Mouse (Mus musculus): ENCODE data around the gene Zmat5. TPM values are rescaled to one million over a fixed set of nuclear protein-coding genes. Genes with fewer than 3 reads are reported as not detected.

The Zmat5 gene
- polyA plus RNA-seq, 1 experiment from 2014 or later: 62.8 TPM

- no peaks in the 10 kb centered on the region for H3K36me3 ChIP-seq
- peaks cover 41% of the 10 kb centered on the region for H3K27me3 ChIP-seq (replicated peaks)
Measured at GRCm38 (mm10) chr11:4740785-4741184, 36.3 kb downstream of the Zmat5 start.

GRCm38 (mm10) chr11:4744691-4745090, 40.2 kb downstream of the Zmat5 start:
- H3K9ac ChIP-seq: no peak overlapping the region
- ATAC-seq (ENCODE audit: insufficient read depth, low FRiP score, low read depth): peak; percentile 7; the same call in 1 of the 2 replicates
- no peak overlapping the region for H3K4me2 ChIP-seq
- H3K27me3 ChIP-seq (replicated peaks): peaks cover 80% of the 10 kb centered on the region
- no peaks in the 10 kb centered on the region for H3K9me3 ChIP-seq
- H3K36me3 ChIP-seq: no peaks in the 10 kb centered on the region
- 63% methylated on average over 6 of the region's 6 CpGs for WGBS
- no peak overlapping the region for H3K4me3 ChIP-seq (replicated peaks)
- H3K27ac ChIP-seq: no peak overlapping the region
- H3K4me1 ChIP-seq: peaks cover 20% of the 10 kb centered on the region

More at GRCm38 (mm10) chr11:4740785-4741184, 36.3 kb downstream of the Zmat5 start:
- Histone ChIP-seq H3K4me2 (no peak overlapping the region), H3K4me3 (replicated peaks) (no peak overlapping the region), H3K27ac (no peak overlapping the region), H3K9ac (no peak overlapping the region), H3K9me3 (no peaks in the 10 kb centered on the region), H3K4me1 (peaks cover 5% of the 10 kb centered on the region)
- 64% methylated on average over 5 of the region's 5 CpGs for WGBS
- ATAC-seq (ENCODE audit: insufficient read depth, low FRiP score, low read depth): no peak

GRCm38 (mm10) chr11:4745969-4746368, 41.5 kb downstream of the Zmat5 start:
- no peak for ATAC-seq (ENCODE audit: insufficient read depth, low FRiP score, low read depth)
- peaks cover 87% of the 10 kb centered on the region for H3K27me3 ChIP-seq (replicated peaks)
- no peaks in the 10 kb centered on the region for H3K9me3 ChIP-seq
- WGBS: under 1% methylated on average over 38 of the region's 39 CpGs
- H3K4me3 ChIP-seq (replicated peaks): peak overlapping the region; percentile 45
- H3K9ac ChIP-seq: no peak overlapping the region
- H3K4me2 ChIP-seq: peak overlapping the region; percentile 95
- H3K27ac ChIP-seq: no peak overlapping the region
- no peaks in the 10 kb centered on the region for H3K36me3 ChIP-seq
- peaks cover 20% of the 10 kb centered on the region for H3K4me1 ChIP-seq

GRCm38 (mm10) chr11:4746733-4747132, 42.3 kb downstream of the Zmat5 start, which contains the start of gene Cabp7:
Cabp7 (minus strand) TSS chr11:4746778.
- no peak for ATAC-seq (ENCODE audit: insufficient read depth, low FRiP score, low read depth)

GRCm38 (mm10) chr11:4747285-4747684, 42.8 kb downstream of the Zmat5 start:
- H3K27me3 ChIP-seq (replicated peaks): peaks cover 83% of the 10 kb centered on the region
- peak overlapping the region; percentile 95 for H3K4me2 ChIP-seq
- no peak overlapping the region for H3K9ac ChIP-seq
- no peak overlapping the region for H3K27ac ChIP-seq
- WGBS: 2% methylated on average over 9 of the region's 12 CpGs
- no peaks in the 10 kb centered on the region for H3K9me3 ChIP-seq
- no peaks in the 10 kb centered on the region for H3K36me3 ChIP-seq
- peaks cover 20% of the 10 kb centered on the region for H3K4me1 ChIP-seq
- ATAC-seq (ENCODE audit: insufficient read depth, low FRiP score, low read depth): no peak
- peak overlapping the region; percentile 45 for H3K4me3 ChIP-seq (replicated peaks)

More at GRCm38 (mm10) chr11:4746733-4747132, 42.3 kb downstream of the Zmat5 start, which contains the start of gene Cabp7:
- H3K4me1 ChIP-seq: peaks cover 20% of the 10 kb centered on the region
- peak within 1 kb of the TSS; percentile 45 for H3K4me3 ChIP-seq (replicated peaks)
- H3K9me3 ChIP-seq: no peaks in the 10 kb centered on the region
- under 1% methylated on average over 34 of the region's 73 CpGs for WGBS
- no peak within 1 kb of the TSS for H3K27ac ChIP-seq
- H3K9ac ChIP-seq: no peak within 1 kb of the TSS
- H3K27me3 ChIP-seq (replicated peaks): peaks cover 87% of the 10 kb centered on the region
- H3K36me3 ChIP-seq: no peaks in the 10 kb centered on the region
- H3K4me2 ChIP-seq: peak within 1 kb of the TSS; percentile 95

- 3% methylated on average over 9 of the region's 9 CpGs for WGBS
- Histone ChIP-seq H3K4me2 (no peak overlapping the region), H3K9ac (no peak overlapping the region), H3K4me3 (replicated peaks) (no peak overlapping the region), H3K9me3 (no peaks in the 10 kb centered on the region), H3K36me3 (no peaks in the 10 kb centered on the region), H3K27me3 (replicated peaks) (peaks cover 58% of the 10 kb centered on the region), H3K4me1 (peaks cover 20% of the 10 kb centered on the region), H3K27ac (no peak overlapping the region)
- ATAC-seq (ENCODE audit: insufficient read depth, low FRiP score, low read depth): no peak
Measured at GRCm38 (mm10) chr11:4750263-4750662, 45.8 kb downstream of the Zmat5 start.

- no peaks in the 10 kb centered on the region for H3K36me3 ChIP-seq
- no peak for ATAC-seq (ENCODE audit: insufficient read depth, low FRiP score, low read depth)
- no peak overlapping the region for H3K9ac ChIP-seq
- no peak overlapping the region for H3K4me3 ChIP-seq (replicated peaks)
- no peak overlapping the region for H3K27ac ChIP-seq
- H3K4me2 ChIP-seq: no peak overlapping the region
- no peaks in the 10 kb centered on the region for H3K4me1 ChIP-seq
- peaks cover 32% of the 10 kb centered on the region for H3K27me3 ChIP-seq (replicated peaks)
- H3K9me3 ChIP-seq: no peaks in the 10 kb centered on the region
- WGBS: 43% methylated on average over 10 of the region's 10 CpGs
Measured at GRCm38 (mm10) chr11:4752836-4753235, 48.4 kb downstream of the Zmat5 start.

GRCm38 (mm10) chr11:4754036-4754435, 49.6 kb downstream of the Zmat5 start:
- ATAC-seq (ENCODE audit: insufficient read depth, low FRiP score, low read depth): no peak
- Histone ChIP-seq H3K4me1 (no peaks in the 10 kb centered on the region), H3K27ac (no peak overlapping the region), H3K4me2 (no peak overlapping the region), H3K36me3 (no peaks in the 10 kb centered on the region), H3K4me3 (replicated peaks) (no peak overlapping the region), H3K9ac (no peak overlapping the region), H3K9me3 (no peaks in the 10 kb centered on the region), H3K27me3 (replicated peaks) (peaks cover 20% of the 10 kb centered on the region)
- WGBS: 85% methylated on average over 3 of the region's 3 CpGs

GRCm38 (mm10) chr11:4754867-4755266, 50.4 kb downstream of the Zmat5 start:
- Histone ChIP-seq H3K36me3 (no peaks in the 10 kb centered on the region), H3K27ac (no peak overlapping the region), H3K4me3 (replicated peaks) (no peak overlapping the region), H3K9me3 (no peaks in the 10 kb centered on the region), H3K4me2 (no peak overlapping the region), H3K27me3 (replicated peaks) (peaks cover 12% of the 10 kb centered on the region), H3K4me1 (no peaks in the 10 kb centered on the region), H3K9ac (no peak overlapping the region)
- ATAC-seq (ENCODE audit: insufficient read depth, low FRiP score, low read depth): no peak
- 68% methylated on average over 11 of the region's 11 CpGs for WGBS

GRCm38 (mm10) chr11:4756460-4756859, 52.0 kb downstream of the Zmat5 start:
- H3K36me3 ChIP-seq: no peaks in the 10 kb centered on the region
- no peaks in the 10 kb centered on the region for H3K9me3 ChIP-seq
- ATAC-seq (ENCODE audit: insufficient read depth, low FRiP score, low read depth): no peak
- H3K4me1 ChIP-seq: peaks cover 6% of the 10 kb centered on the region
- peaks cover 5% of the 10 kb centered on the region for H3K27me3 ChIP-seq (replicated peaks)
- H3K9ac ChIP-seq: no peak overlapping the region
- WGBS: 73% methylated on average over 9 of the region's 9 CpGs
- no peak overlapping the region for H3K4me3 ChIP-seq (replicated peaks)
- H3K4me2 ChIP-seq: no peak overlapping the region
- no peak overlapping the region for H3K27ac ChIP-seq

GRCm38 (mm10) chr11:4756984-4757788, 52.7 kb downstream of the Zmat5 start:
- no peak for ATAC-seq (ENCODE audit: insufficient read depth, low FRiP score, low read depth)
- H3K4me3 ChIP-seq (replicated peaks): no peak overlapping the region
- H3K27ac ChIP-seq: no peak overlapping the region
- 34% methylated on average over 11 of the region's 11 CpGs for WGBS
- peaks cover 6% of the 10 kb centered on the region for H3K4me1 ChIP-seq
- H3K9me3 ChIP-seq: no peaks in the 10 kb centered on the region
- no peaks in the 10 kb centered on the region for H3K36me3 ChIP-seq
- H3K4me2 ChIP-seq: no peak overlapping the region
- peaks cover 9% of the 10 kb centered on the region for H3K27me3 ChIP-seq (replicated peaks)
- no peak overlapping the region for H3K9ac ChIP-seq

GRCm38 (mm10) chr11:4757789-4758158, 53.3 kb downstream of the Zmat5 start:
- H3K4me3 ChIP-seq (replicated peaks): no peak overlapping the region

More at GRCm38 (mm10) chr11:4757789-4758158, 53.3 kb downstream of the Zmat5 start:
- H3K9ac ChIP-seq: no peak overlapping the region
- peaks cover 10% of the 10 kb centered on the region for H3K27me3 ChIP-seq (replicated peaks)
- H3K4me1 ChIP-seq: peaks cover 6% of the 10 kb centered on the region
- H3K36me3 ChIP-seq: no peaks in the 10 kb centered on the region
- 19% methylated on average over 4 of the region's 4 CpGs for WGBS
- no peaks in the 10 kb centered on the region for H3K9me3 ChIP-seq
- no peak overlapping the region for H3K27ac ChIP-seq
- H3K4me2 ChIP-seq: no peak overlapping the region
- no peak for ATAC-seq (ENCODE audit: insufficient read depth, low FRiP score, low read depth)

Measured in stomach, embryonic 15.5 days (tissue).